Mouse (Mus musculus) Patski (cell line): ENCODE results near the gene Litaf. TPM values are rescaled to one million over a fixed set of nuclear protein-coding genes. Genes with fewer than 3 reads are reported as not detected.

Experiments
- ATAC-seq: fragments of 100-300 bp; one replicate; pipeline ENCODE4 v1.8.0; 2021
- CTCF ChIA-PET: fragments of 350-600 bp; sonication (Branson Sonifier 250); formaldehyde crosslinking; loops from one replicate; lab custom pipeline; 2022; ENCODE audit warnings: inconsistent platforms; lab: Charles Lee
- POLR2A ChIA-PET: fragments of 350-600 bp; sonication (Branson Sonifier 250); formaldehyde crosslinking; loops from one replicate; lab custom pipeline; 2022; ENCODE audit warnings: antibody characterized with exemption, inconsistent platforms; lab: Charles Lee
- DNase-seq: peaks from one replicate; pipeline ENCODE4 v3.0.0-alpha.2; 2011; ENCODE audit warnings: low read depth, low spot score
- H3K27me3 ChIP-seq: fragments of 371-371 bp; one replicate; pipeline ENCODE4 v1.5.1; 2021
- CTCF ChIP-seq: fragments of 100-300 bp; IDR thresholded peaks from one replicate; pipeline ENCODE4 v1.5.1; 2021
- in situ Hi-C: fragments of 300-500 bp; cut with MboI; formaldehyde crosslinking; loops from 3 replicates; pipeline ENCODE4 v1.11.1; 2018; ENCODE audit warnings: low pct_unique_long_range_greater_than_20kb, mixed read lengths
- polyA plus RNA-seq: library from polyadenylated mRNA; unstranded; gene quantifications from one replicate; pipeline ENCODE4 v1.2.3, GENCODE M21; 2021

Gene Litaf
- polyA plus RNA-seq, 1 experiment from 2014 or later = 344 TPM

GRCm38 (mm10) chr16:11001703-11002659 lies 64.0 kb downstream of the Litaf start:
- no peak for TF ChIP-seq CTCF
- DNase-seq = no peak
- in situ Hi-C loops = no loop called here
- no peaks in the 10 kb centered on the region for H3K27me3 ChIP-seq
- CTCF ChIA-PET = interaction anchor here (0.6 to 2.1 kb wide), 4 partner anchors 9 to 22 kb away, joined by 3 to 6 read pairs (median 3); no protein-coding TSS in a partner anchor
- no peak for ATAC-seq
- POLR2A ChIA-PET = interaction anchor here (0.6 to 1.0 kb wide), 2 partner anchors 9 to 11 kb away, joined by 3 read pairs; no protein-coding TSS in a partner anchor

- H3K27me3 ChIP-seq = no peaks in the 10 kb centered on the region
- DNase-seq = no peak
- no peak for TF ChIP-seq CTCF
- POLR2A ChIA-PET = interaction anchor here (2.4 kb wide), 1 partner anchor 9 kb away, joined by 10 read pairs; no protein-coding TSS in a partner anchor
- no peak for ATAC-seq
- CTCF ChIA-PET = interaction anchor here (2.1 kb wide), 1 partner anchor 8 kb away, joined by 6 read pairs; no protein-coding TSS in a partner anchor
- in situ Hi-C loops = no loop called here
Observed at GRCm38 (mm10) chr16:10999809-11000208, 66.1 kb downstream of the Litaf start.

- DNase-seq (no peak), ATAC-seq (no peak)
- no peak for TF ChIP-seq CTCF
- ChIA-PET CTCF (interaction anchor here (1.7 kb wide), 1 partner anchor 35 kb away, joined by 6 read pairs; no protein-coding TSS in a partner anchor), POLR2A (interaction anchor here (2.4 kb wide), 1 partner anchor 10 kb away, joined by 10 read pairs; no protein-coding TSS in a partner anchor)
- in situ Hi-C loops = no loop called here
- no peaks in the 10 kb centered on the region for H3K27me3 ChIP-seq
Observed at GRCm38 (mm10) chr16:10998224-10998623, 67.7 kb downstream of the Litaf start.

GRCm38 (mm10) chr16:10996576-10996975 lies 69.4 kb downstream of the Litaf start:
- DNase-seq (no peak), ATAC-seq (no peak)
- H3K27me3 ChIP-seq = no peaks in the 10 kb centered on the region
- POLR2A ChIA-PET = no interaction called here
- in situ Hi-C loops = no loop called here
- CTCF ChIA-PET = no interaction called here
- no peak for TF ChIP-seq CTCF

GRCm38 (mm10) chr16:10993032-10993744 lies 72.8 kb downstream of the Litaf start:
- ChIA-PET CTCF (interaction anchor here (1.2 to 3.6 kb wide), 4 partner anchors 19 to 41 kb away, joined by 3 to 14 read pairs (median 3); no protein-coding TSS in a partner anchor), POLR2A (interaction anchor here (0.7 to 3.8 kb wide), 9 partner anchors 8 to 101 kb away, joined by 3 to 29 read pairs (median 4); no protein-coding TSS in a partner anchor)
- TF ChIP-seq CTCF = no peak
- ATAC-seq = peak; percentile 83
- in situ Hi-C loops = no loop called here
- H3K27me3 ChIP-seq = no peaks in the 10 kb centered on the region
- DNase-seq = no peak

- TF ChIP-seq CTCF = no peak
- no peaks in the 10 kb centered on the region for H3K27me3 ChIP-seq
- ChIA-PET POLR2A (interaction anchor here (0.8 to 3.8 kb wide), 13 partner anchors 9 to 113 kb away, joined by 3 to 29 read pairs (median 4); no protein-coding TSS in a partner anchor), CTCF (interaction anchor here (1.0 to 3.6 kb wide), 12 partner anchors 8 to 112 kb away, joined by 3 to 14 read pairs (median 5); no protein-coding TSS in a partner anchor)
- ATAC-seq (peak; percentile 17), DNase-seq (no peak)
- in situ Hi-C loops = no loop called here
Observed at GRCm38 (mm10) chr16:10992090-10993031, 73.6 kb downstream of the Litaf start.

- no peak for ATAC-seq
- in situ Hi-C loops = no loop called here
- ChIA-PET CTCF (interaction anchor here (1.0 to 3.6 kb wide), 11 partner anchors 9 to 111 kb away, joined by 3 to 14 read pairs (median 5); no protein-coding TSS in a partner anchor), POLR2A (interaction anchor here (1.0 to 3.8 kb wide), 11 partner anchors 9 to 112 kb away, joined by 3 to 29 read pairs (median 5); no protein-coding TSS in a partner anchor)
- no peak for DNase-seq
- no peaks in the 10 kb centered on the region for H3K27me3 ChIP-seq
- no peak for TF ChIP-seq CTCF
Observed at GRCm38 (mm10) chr16:10991737-10992089, 74.2 kb downstream of the Litaf start.

- in situ Hi-C loops = no loop called here
- no peak for DNase-seq
- POLR2A ChIA-PET = interaction anchor here (1.2 to 3.8 kb wide), 6 partner anchors 8 to 44 kb away, joined by 3 to 29 read pairs (median 12); no protein-coding TSS in a partner anchor
- ATAC-seq = no peak
- TF ChIP-seq CTCF = no peak
- CTCF ChIA-PET = interaction anchor here (1.2 to 3.6 kb wide), 5 partner anchors 10 to 110 kb away, joined by 3 to 14 read pairs (median 6); no protein-coding TSS in a partner anchor
- no peaks in the 10 kb centered on the region for H3K27me3 ChIP-seq
Observed at GRCm38 (mm10) chr16:10990763-10991162, 75.2 kb downstream of the Litaf start.

GRCm38 (mm10) chr16:10989896-10990295 lies 76.1 kb downstream of the Litaf start:
- no peaks in the 10 kb centered on the region for H3K27me3 ChIP-seq
- POLR2A ChIA-PET = interaction anchor here (1.1 to 1.9 kb wide), 4 partner anchors 10 to 45 kb away, joined by 3 to 5 read pairs (median 4); no protein-coding TSS in a partner anchor
- in situ Hi-C loops = loop anchor here (5.0 kb wide), 1 partner anchor 32 kb away; no protein-coding TSS in a partner anchor
- CTCF ChIA-PET = interaction anchor here (1.2 to 3.6 kb wide), 3 partner anchors 16 to 109 kb away, joined by 3 to 14 read pairs (median 4); no protein-coding TSS in a partner anchor
- ATAC-seq (no peak), DNase-seq (no peak)
- TF ChIP-seq CTCF = peak; percentile 67
